Mouse (Mus musculus) cerebellum, postnatal 10 days (tissue): ENCODE results near the gene Il18r1.

Source experiments
- DNase-seq, 2 experiments: peaks; one replicate each; pipeline ENCODE4 v3.0.0; 2021; ENCODE audit warnings: mixed read lengths in 2 of 2

Il18r1 gene

DNA sequence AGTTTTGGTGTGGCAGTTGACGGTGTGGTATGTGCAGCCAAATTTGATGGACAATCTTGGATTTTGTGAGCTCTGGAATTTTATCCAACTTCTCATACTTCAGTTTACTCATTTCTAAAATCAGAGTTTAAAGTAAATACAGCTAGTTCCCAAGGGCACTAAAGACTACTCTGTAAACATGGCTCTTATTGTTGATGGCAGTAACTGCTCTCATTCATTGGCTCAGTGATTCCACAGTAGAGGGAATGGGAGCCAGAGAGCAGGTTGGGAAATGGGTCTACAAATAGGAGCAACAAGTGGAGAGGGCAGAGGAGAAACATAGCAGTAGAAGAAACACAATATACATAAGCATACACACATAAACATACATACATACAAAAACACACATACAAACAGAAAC is 34.4 kb downstream of the Il18r1 start:
- no peak for DNase-seq

DNA sequence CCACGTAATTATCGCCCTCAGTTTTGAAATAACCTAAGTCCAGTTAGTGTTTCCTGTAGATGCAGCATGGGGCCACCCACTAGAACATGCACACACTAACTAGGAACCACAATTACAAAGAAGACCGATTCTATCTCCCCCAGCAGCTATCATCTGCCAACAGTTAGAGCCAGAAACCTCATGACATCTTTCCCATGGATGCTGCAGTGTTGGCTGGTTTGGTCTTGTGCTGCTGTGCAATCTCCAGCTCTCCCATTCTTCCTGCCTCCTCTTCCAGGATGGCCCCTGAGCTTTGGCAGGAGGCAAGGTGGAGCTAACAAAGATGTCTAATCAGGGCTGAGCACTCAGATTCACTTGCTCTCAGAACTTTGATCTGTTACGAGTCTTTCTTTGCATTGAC is 35.8 kb downstream of the Il18r1 start:
- no peak for DNase-seq

- no peak for DNase-seq
These were observed 36.4 kb downstream of the Il18r1 start for GRCm38 (mm10) chr1:40501546-40502398.

GRCm38 (mm10) chr1:40504548-40504947 is 39.2 kb downstream of the Il18r1 start:
- DNase-seq: no peak

DNA sequence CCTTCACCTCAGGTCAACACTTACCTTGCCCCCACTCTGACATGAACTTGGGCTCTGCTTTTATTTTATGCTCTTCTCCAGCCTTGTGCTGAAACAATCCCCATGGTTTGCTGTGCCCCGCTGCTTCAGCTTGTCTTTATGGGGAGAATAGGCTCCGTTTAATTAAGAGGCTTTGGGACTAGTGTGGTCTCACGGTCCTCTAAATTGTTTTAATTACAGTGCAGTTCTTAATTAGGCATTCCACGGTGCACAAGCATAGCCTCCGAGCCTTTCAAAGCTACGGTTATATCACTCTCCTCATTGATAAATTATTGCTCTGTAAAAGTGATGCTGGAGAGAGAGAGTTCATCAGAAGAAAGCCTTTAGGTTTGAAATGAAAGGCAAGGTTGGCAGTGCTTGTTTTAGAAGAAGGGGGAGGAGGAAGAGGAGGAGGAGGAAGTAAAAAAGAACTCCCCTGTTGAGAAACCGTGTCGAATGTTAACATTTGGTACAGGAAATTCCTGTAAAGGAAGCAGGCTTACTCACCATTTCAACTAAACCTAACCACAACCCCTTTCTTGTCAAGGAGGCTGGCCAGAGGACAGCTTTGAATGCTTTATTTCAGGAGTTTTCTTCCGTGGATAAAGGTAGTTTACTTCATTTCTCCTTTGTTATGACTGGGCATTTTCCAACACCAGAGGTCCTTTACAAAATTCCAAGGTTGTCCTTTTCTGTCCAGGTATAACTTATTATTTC is 49.7 kb downstream of the Il18r1 start, which contains the start of gene Il18rap:
Il18rap (plus strand) TSS at position 512 of the 735 bp plus-strand sequence.
- no peak for DNase-seq

DNA sequence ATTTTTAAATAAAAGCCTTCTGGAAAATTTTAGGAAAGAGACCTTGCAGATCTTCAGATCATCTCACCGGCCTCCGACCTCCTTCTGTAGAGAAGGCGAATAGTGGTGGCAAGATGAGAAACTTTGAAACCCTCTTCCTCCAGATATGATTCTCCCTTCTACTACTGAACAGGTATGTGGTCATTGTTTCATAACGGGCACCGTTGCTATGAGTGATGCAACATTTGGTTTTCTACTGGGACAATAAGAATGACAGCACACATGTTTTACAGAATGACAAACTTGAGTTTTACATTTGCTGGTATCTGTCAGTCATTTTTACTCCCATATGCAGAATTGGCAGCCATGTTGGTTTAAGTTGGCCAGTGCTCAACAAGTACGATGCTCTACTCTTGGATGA is 51.0 kb downstream of the Il18r1 start:
- DNase-seq: no peak

GRCm38 (mm10) chr1:40522918-40523317 is 57.6 kb downstream of the Il18r1 start:
- DNase-seq: no peak

GRCm38 (mm10) chr1:40523971-40524722 is 58.8 kb downstream of the Il18r1 start:
- DNase-seq: no peak

DNA sequence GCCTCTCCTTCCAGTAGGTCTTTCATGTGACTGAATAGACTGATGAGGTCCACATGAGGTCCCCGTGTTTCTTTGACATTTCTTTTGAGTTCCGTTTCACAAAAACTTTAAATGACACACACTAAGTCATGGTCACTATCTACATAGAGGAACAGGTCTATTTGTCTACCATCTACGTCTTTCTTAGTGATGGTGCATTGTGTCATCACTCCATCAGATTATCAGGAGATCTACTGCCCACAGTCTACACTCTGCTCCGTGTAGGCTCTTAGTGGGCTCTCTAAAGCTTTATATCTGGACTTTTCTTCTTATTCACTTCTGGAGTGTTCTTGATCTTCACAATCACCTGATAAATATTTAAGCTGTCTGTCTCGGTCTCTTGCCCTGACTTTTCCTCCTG is 63.9 kb downstream of the Il18r1 start:
- no peak for DNase-seq

DNA sequence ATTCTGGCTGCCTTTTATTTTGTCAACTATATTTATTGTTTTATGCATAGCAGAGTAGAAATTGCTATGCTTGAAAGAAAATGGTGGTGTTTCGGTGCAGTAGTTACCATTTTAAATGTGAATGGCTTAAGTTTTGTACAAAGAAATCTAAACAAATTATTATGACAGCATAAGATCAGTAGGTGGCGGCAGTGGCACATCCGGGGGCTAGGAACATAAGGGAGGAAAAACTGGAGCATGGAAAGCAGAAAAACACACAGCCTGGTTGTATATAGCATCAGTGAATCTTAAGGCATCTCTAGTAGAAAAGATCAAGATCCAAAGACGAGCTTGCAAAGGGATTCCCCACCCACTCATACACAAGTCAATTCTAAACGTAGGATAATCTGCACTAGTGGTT is 72.2 kb downstream of the Il18r1 start:
- peak; percentile 12 to 13 for DNase-seq

DNA sequence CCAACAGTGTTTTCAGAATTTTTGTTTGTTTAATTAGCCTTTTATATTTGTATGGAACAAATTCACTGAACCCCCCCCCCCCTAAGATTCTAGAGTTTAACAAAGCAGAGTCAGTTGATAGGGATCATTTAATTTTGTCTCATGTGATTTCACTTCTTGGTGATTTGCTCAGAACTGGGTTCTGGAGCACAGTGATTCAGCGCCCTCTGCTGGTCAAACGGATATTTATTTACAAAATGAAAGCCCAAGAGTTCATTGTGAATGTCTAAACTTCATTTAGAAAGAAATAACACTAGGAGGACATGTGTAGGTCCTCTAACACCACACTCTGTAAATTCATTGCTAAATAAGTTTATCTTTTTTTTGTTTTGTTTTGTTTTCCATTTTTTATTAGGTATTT is 79.3 kb downstream of the Il18r1 start:
- DNase-seq: peak; percentile 80 to 88

GRCm38 (mm10) chr1:40546645-40547044 is 81.3 kb downstream of the Il18r1 start:
- DNase-seq: no peak

DNA sequence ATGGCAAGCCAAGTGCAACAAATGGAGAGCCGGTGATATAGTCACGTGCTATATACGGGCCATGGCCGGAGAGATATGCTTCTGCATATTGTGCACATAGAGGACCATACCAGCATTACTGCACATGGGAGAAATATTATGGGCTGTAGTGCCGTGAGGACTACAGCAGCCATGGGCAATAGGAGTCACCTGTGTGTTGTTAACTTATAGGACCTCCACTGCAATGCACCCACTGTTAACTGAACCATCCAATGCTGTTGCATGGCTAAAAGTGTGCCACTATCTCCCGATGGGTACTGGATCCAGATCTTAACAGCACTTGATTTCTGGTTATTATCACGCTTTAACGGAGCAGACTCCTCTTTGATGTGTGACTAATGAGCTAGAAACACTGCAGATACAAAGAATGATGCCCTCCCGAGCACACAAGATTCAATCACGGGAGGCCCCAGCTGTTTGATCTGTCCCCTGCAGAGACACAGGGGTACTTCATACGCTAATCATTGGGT is 81.8 kb downstream of the Il18r1 start:
- peak in 1 of 2 experiments; percentile 4 for DNase-seq

DNA sequence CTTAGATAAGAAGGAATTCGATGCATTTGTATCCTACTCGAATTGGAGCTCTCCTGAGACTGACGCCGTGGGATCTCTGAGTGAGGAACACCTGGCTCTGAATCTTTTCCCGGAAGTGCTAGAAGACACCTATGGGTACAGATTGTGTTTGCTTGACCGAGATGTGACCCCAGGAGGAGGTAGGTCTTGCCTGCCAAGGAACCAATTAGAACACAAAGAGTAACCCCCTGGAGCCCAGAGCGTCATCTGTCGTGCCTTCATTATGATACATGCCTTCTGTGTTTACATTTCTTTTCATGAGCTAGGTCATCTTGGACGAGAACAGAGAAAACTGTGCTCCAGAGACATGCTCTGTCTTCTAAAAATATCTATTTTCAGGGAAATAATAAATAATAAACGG is 82.4 kb downstream of the Il18r1 start:
- DNase-seq: peak; percentile 45 to 55
